Mouse (Mus musculus): ENCODE measurements around the gene Sbf1. TPM values are rescaled to one million over a fixed set of nuclear protein-coding genes. Genes with fewer than 3 reads are reported as not detected.

Gene Sbf1
- polyA plus RNA-seq, 1 experiment from 2014 or later: 49.5 TPM

DNA sequence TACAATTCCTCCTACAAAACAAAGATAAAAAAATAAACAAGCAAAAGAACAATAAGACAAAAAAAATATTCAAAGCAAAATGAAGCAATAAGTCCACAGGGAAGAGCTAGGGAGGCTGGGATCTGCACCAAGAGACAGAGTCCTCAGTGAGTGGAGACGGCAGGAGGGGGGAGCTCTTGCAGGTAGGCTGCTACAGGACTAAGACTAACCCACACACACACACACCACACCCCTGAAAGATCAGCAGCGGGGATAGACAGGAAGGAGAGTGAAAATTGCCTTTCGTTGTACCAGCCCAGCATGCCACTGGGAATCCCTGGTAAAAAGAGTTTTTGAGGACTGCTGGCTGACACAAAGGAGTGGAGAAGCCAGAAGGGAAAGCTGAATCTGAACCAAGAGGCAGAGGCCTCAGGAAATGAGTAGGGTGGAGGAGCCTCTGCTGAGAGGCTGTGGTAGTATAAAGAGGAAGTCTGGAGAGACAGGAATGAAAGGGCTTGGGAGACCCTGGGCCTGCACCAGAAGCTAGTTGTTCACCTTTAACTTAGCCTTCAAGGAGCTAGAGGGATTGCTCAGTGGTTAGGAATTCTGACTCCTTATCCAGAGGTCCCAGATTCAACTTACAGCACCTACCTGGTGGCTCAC lies 75.2 kb downstream of the Sbf1 start:
- Histone ChIP-seq H3K4me1 (ENCODE audit: control insufficient read depth, insufficient read depth, low read length) (no peaks in the 10 kb centered on the region), H3K27ac (ENCODE audit: low read length) (no peak overlapping the region), H3K36me3 (ENCODE audit: control insufficient read depth, insufficient read depth, low read length) (peaks cover 2% of the 10 kb centered on the region; the same call in 1 of the 2 replicates), H3K4me3 (replicated peaks; ENCODE audit: low read length) (no peak overlapping the region), H3K4me2 (ENCODE audit: low read depth, low read length) (no peak overlapping the region), H3K9me3 (replicated peaks; ENCODE audit: control insufficient read depth, low read length) (no peaks in the 10 kb centered on the region), H3K27me3 (ENCODE audit: control insufficient read depth, insufficient read depth, low read length) (no peaks in the 10 kb centered on the region), H3K9ac (ENCODE audit: low read length) (0 out of 2 replicates have a peak overlapping the region, but pooled peaks have one; percentile 16)
- 49% methylated on average over 3 of the region's 3 CpGs for WGBS
- ATAC-seq (ENCODE audit: insufficient read depth, low FRiP score): no peak

Small RNA genes within 50 kb of the gene (microRNA-seq; reads per million reads assigned to microRNA genes)
- gene Mir6959: not detected

Other genes starting within 250 kb of the Sbf1 start
- gene Trabd, start 240.2 kb downstream of the Sbf1 start, polyA plus RNA-seq (2015; fragmentation: Nextera tagmentation; extraction: Ambion mirVana): 59.9 and 70.2 TPM in 2 replicates
- gene Selenoo, start 226.2 kb downstream of the Sbf1 start, polyA plus RNA-seq (2015; fragmentation: Nextera tagmentation; extraction: Ambion mirVana): 13.4 and 15.0 TPM in 2 replicates
- gene Tubgcp6, start 192.2 kb downstream of the Sbf1 start, polyA plus RNA-seq (2015; fragmentation: Nextera tagmentation; extraction: Ambion mirVana): 13.2 and 13.5 TPM in 2 replicates
- gene Hdac10, start 186.6 kb downstream of the Sbf1 start, polyA plus RNA-seq (2015; fragmentation: Nextera tagmentation; extraction: Ambion mirVana): 23.7 and 26.0 TPM in 2 replicates
- gene Mapk12, start 174.6 kb downstream of the Sbf1 start, polyA plus RNA-seq (2015; fragmentation: Nextera tagmentation; extraction: Ambion mirVana): 3.6 and 6.0 TPM in 2 replicates
- gene Mapk11, start 165.7 kb downstream of the Sbf1 start, polyA plus RNA-seq (2015; fragmentation: Nextera tagmentation; extraction: Ambion mirVana): 5.1 and 6.0 TPM in 2 replicates
- 153 and 178 TPM in 2 replicates for gene Plxnb2, start 134.5 kb downstream of the Sbf1 start, polyA plus RNA-seq (2015; fragmentation: Nextera tagmentation; extraction: Ambion mirVana)
- gene Dennd6b, start 118.8 kb downstream of the Sbf1 start, polyA plus RNA-seq (2015; fragmentation: Nextera tagmentation; extraction: Ambion mirVana): 13.4 and 15.0 TPM in 2 replicates
- gene Ppp6r2, start 103.8 kb downstream of the Sbf1 start, polyA plus RNA-seq (2015; fragmentation: Nextera tagmentation; extraction: Ambion mirVana): 20.2 and 24.4 TPM in 2 replicates
- gene Adm2, start 7.4 kb upstream of the Sbf1 start, polyA plus RNA-seq (2015; fragmentation: Nextera tagmentation; extraction: Ambion mirVana): 0.71 and 0.99 TPM in 2 replicates
- 0.54 and 0.66 TPM in 2 replicates for gene Miox, start 19.1 kb upstream of the Sbf1 start, polyA plus RNA-seq (2015; fragmentation: Nextera tagmentation; extraction: Ambion mirVana)
- gene Lmf2, start 40.3 kb upstream of the Sbf1 start, polyA plus RNA-seq (2015; fragmentation: Nextera tagmentation; extraction: Ambion mirVana): 66.9 and 79.1 TPM in 2 replicates
- gene Ncaph2, start 40.4 kb upstream of the Sbf1 start, polyA plus RNA-seq (2015; fragmentation: Nextera tagmentation; extraction: Ambion mirVana): 150 and 166 TPM in 2 replicates
- 6.0 and 6.1 TPM in 2 replicates for gene Sco2, start 58.5 kb upstream of the Sbf1 start, polyA plus RNA-seq (2015; fragmentation: Nextera tagmentation; extraction: Ambion mirVana)
- 1.3 and 1.4 TPM in 2 replicates for gene Tymp, start 61.7 kb upstream of the Sbf1 start, polyA plus RNA-seq (2015; fragmentation: Nextera tagmentation; extraction: Ambion mirVana)
- 0.54 and 0.94 TPM in 2 replicates for gene Odf3b, start 64.0 kb upstream of the Sbf1 start, polyA plus RNA-seq (2015; fragmentation: Nextera tagmentation; extraction: Ambion mirVana)
- 0.04 TPM in 1 of 2 replicates, not detected in the other for gene Klhdc7b, start 69.6 kb upstream of the Sbf1 start, polyA plus RNA-seq (2015; fragmentation: Nextera tagmentation; extraction: Ambion mirVana)
- gene Syce3, start 95.2 kb upstream of the Sbf1 start, polyA plus RNA-seq (2015; fragmentation: Nextera tagmentation; extraction: Ambion mirVana): not detected in 2 replicates
- gene Cpt1b, start 110.6 kb upstream of the Sbf1 start, polyA plus RNA-seq (2015; fragmentation: Nextera tagmentation; extraction: Ambion mirVana): 0.52 and 4.8 TPM in 2 replicates
- gene C730034F03Rik, start 114.3 kb upstream of the Sbf1 start, polyA plus RNA-seq (2015; fragmentation: Nextera tagmentation; extraction: Ambion mirVana): 2.8 and 3.5 TPM in 2 replicates
- gene Gm44502, start 114.4 kb upstream of the Sbf1 start, polyA plus RNA-seq (2015; fragmentation: Nextera tagmentation; extraction: Ambion mirVana): not detected in 2 replicates
- gene Chkb, start 114.6 kb upstream of the Sbf1 start, polyA plus RNA-seq (2015; fragmentation: Nextera tagmentation; extraction: Ambion mirVana): 42.2 and 49.2 TPM in 2 replicates
- 3.7 and 3.9 TPM in 2 replicates for gene Mapk8ip2, start 138.6 kb upstream of the Sbf1 start, polyA plus RNA-seq (2015; fragmentation: Nextera tagmentation; extraction: Ambion mirVana)
- 19.5 and 19.9 TPM in 2 replicates for gene Arsa, start 162.1 kb upstream of the Sbf1 start, polyA plus RNA-seq (2015; fragmentation: Nextera tagmentation; extraction: Ambion mirVana)
- gene Shank3, start 184.3 kb upstream of the Sbf1 start, polyA plus RNA-seq (2015; fragmentation: Nextera tagmentation; extraction: Ambion mirVana): 1.1 and 1.8 TPM in 2 replicates